Mouse (Mus musculus): ENCODE data around the gene St6galnac3. TPM values are rescaled to one million over a fixed set of nuclear protein-coding genes. Genes with fewer than 3 reads are reported as not detected.

St6galnac3 gene
- total and polyA plus RNA-seq, 2 experiments from 2014 or later = 6.9 to 11.9 TPM

DNA sequence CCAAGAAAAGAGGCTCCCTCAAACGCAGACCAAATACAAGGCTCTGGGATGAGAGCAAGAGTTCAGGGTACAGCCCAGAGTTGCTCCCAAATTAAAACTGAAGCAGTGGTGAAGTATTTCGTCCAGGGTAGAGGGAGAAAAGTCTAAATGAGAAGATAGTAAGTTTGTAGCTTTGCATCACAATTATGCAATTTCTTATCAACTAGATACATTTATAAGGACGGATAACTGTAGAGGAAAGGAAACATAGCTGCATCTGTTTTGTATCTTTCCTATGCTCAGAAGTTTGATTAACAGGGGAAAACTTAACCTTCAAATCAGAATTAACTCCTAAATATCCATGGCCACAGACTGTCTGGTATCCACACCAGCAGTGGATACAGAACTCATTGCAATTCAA lies 4.7 kb downstream of the St6galnac3 start:
- TF ChIP-seq CTCF (IDR thresholded peaks at IDR 0.05) = no peak
- ATAC-seq (ENCODE audit: low FRiP score) = no peak
- H3K27me3 ChIP-seq (ENCODE audit: insufficient read depth, low read length) = no peaks in the 10 kb centered on the region
- no peak overlapping the region for H3K4me3 ChIP-seq (ENCODE audit: low read depth, low read length)
- H3K4me2 ChIP-seq (ENCODE audit: low read depth, low read length, poor library complexity, severe bottlenecking) = no peak overlapping the region
- no peak for DNase-seq (ENCODE audit: low spot score)
- H3K4me1 ChIP-seq (ENCODE audit: insufficient read depth, low read length) = peaks cover 8% of the 10 kb centered on the region; the same call in 1 of the 2 replicates
- no peaks in the 10 kb centered on the region for H3K36me3 ChIP-seq (ENCODE audit: insufficient read depth, low read length)
- WGBS = 65% methylated on average over 3 of the region's 3 CpGs
- H3K9me3 ChIP-seq (ENCODE audit: low read length) = no peaks in the 10 kb centered on the region
- H3K9ac ChIP-seq (replicated peaks; ENCODE audit: low read length, poor library complexity, severe bottlenecking) = no peak overlapping the region
- no peak overlapping the region for H3K27ac ChIP-seq (ENCODE audit: low read depth, low read length)

DNA sequence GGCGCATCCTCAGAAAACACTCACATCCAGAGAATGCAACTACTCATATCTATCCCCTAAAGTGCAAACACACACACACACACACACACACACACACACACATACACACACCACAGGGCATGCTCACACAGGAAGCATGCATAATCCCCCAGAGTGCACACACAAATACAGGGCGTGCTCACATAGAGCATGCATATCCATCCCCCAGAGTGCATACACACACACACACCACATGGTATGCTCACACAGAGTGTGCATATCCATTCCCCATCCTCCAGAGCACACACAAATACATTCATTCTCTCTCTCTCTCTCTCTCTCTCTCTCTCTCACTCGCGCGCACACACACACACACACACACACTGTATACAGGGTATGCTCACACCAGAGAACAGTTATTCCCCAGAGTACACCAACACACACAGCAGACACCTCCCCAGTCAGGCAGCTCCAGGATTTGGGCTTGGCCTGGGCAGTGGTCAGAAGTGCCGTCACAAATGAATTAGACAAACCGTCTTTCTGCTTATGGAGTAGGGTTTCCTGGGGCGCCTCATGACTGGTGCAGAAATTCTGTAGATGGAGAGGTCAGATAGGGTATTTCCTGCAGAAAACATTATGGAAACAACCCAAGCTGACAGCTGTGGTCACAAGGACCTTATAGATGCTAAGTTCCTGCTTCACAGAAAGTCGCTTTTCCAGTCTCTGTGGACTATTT lies 5.6 kb downstream of the St6galnac3 start:
- Histone ChIP-seq H3K27ac (ENCODE audit: low read depth, low read length) (no peak overlapping the region), H3K9me3 (ENCODE audit: low read length) (no peaks in the 10 kb centered on the region), H3K4me1 (ENCODE audit: insufficient read depth, low read length) (peaks cover 8% of the 10 kb centered on the region; the same call in 1 of the 2 replicates), H3K27me3 (ENCODE audit: insufficient read depth, low read length) (no peaks in the 10 kb centered on the region), H3K4me2 (ENCODE audit: low read depth, low read length, poor library complexity, severe bottlenecking) (no peak overlapping the region), H3K4me3 (ENCODE audit: low read depth, low read length) (no peak overlapping the region), H3K9ac (replicated peaks; ENCODE audit: low read length, poor library complexity, severe bottlenecking) (no peak overlapping the region), H3K36me3 (ENCODE audit: insufficient read depth, low read length) (no peaks in the 10 kb centered on the region)
- no peak for DNase-seq (ENCODE audit: low spot score)
- no peak for ATAC-seq (ENCODE audit: low FRiP score)
- WGBS = 80% methylated on average over 9 of the region's 9 CpGs
- TF ChIP-seq CTCF (IDR thresholded peaks at IDR 0.05) = no peak

DNA sequence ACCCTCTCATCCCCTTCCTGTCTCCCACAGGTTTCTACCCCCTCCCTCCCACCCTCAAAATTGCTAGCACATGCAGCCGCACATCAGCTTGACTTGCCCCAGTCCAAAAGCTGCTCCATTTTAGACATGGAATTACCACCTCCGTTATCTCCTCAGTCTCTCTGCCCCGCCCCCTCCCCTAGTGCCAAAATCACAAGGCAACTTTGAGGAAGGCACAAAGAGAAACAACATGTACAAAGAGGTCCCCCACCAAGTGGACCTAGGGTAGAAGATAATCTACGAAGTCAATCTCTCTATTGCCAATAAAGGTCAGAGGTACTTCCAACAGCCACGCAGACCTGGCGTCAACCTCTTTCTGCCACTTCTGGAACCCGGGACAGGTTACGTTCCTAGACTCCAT lies 6.2 kb downstream of the St6galnac3 start:
- 71% methylated on average over 8 of the region's 8 CpGs for WGBS
- H3K4me3 ChIP-seq (ENCODE audit: low read depth, low read length) = no peak overlapping the region
- DNase-seq (ENCODE audit: low spot score) (no peak), ATAC-seq (ENCODE audit: low FRiP score) (no peak)
- H3K4me1 ChIP-seq (ENCODE audit: insufficient read depth, low read length) = peaks cover 3% of the 10 kb centered on the region; the same call in 1 of the 2 replicates
- H3K27ac ChIP-seq (ENCODE audit: low read depth, low read length) = no peak overlapping the region
- H3K9me3 ChIP-seq (ENCODE audit: low read length) = no peaks in the 10 kb centered on the region
- no peak for TF ChIP-seq CTCF (IDR thresholded peaks at IDR 0.05)
- no peaks in the 10 kb centered on the region for H3K36me3 ChIP-seq (ENCODE audit: insufficient read depth, low read length)
- H3K4me2 ChIP-seq (ENCODE audit: low read depth, low read length, poor library complexity, severe bottlenecking) = no peak overlapping the region
- H3K9ac ChIP-seq (replicated peaks; ENCODE audit: low read length, poor library complexity, severe bottlenecking) = no peak overlapping the region
- no peaks in the 10 kb centered on the region for H3K27me3 ChIP-seq (ENCODE audit: insufficient read depth, low read length)

DNA sequence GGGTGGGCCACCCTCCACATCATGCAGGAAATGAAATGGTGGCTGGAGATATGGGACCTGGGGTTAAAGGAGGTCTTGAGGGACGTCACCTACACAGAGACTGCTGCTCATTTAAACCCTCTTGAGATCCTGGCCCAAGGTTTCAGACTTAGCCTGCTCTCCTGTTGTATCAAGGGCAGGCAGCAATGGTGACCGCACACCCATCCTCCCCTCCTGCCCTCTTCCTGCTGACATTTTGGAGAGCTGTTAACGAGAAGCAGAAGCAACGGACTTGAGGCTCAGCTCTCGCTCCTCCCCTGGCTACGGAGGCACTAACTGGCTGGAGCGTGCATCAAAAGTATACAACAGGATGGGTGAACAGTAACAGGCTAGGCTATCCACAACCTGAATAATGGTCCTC lies 7.2 kb downstream of the St6galnac3 start:
- no peak for DNase-seq (ENCODE audit: low spot score)
- ATAC-seq (ENCODE audit: low FRiP score) = no peak

DNA sequence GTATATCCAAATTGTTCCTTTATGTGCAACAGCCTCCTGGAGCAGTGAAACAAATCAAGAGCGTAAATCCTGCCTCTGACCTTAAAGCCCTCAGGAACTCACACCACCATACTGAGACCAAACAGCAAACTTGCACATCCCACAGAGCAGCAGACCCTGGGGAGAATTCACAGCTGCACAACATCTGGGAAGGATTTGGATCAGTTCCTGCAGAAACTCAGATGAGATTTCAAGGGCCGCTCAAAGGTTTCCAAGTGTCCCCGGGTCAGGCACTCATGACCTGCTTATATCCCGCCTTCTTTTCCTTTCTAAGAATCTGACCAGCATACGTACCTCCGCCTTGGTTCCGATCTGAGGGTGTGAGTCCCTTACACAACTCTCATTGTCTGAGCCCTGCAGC lies 9.3 kb downstream of the St6galnac3 start:
- no peak overlapping the region for H3K4me2 ChIP-seq (ENCODE audit: low read depth, low read length, poor library complexity, severe bottlenecking)
- no peaks in the 10 kb centered on the region for H3K36me3 ChIP-seq (ENCODE audit: insufficient read depth, low read length)
- no peak for TF ChIP-seq CTCF (IDR thresholded peaks at IDR 0.05)
- no peaks in the 10 kb centered on the region for H3K4me1 ChIP-seq (ENCODE audit: insufficient read depth, low read length)
- WGBS = 65% methylated on average over 7 of the region's 7 CpGs
- H3K9ac ChIP-seq (replicated peaks; ENCODE audit: low read length, poor library complexity, severe bottlenecking) = no peak overlapping the region
- H3K9me3 ChIP-seq (ENCODE audit: low read length) = no peaks in the 10 kb centered on the region
- H3K27me3 ChIP-seq (ENCODE audit: insufficient read depth, low read length) = no peaks in the 10 kb centered on the region
- ATAC-seq (ENCODE audit: low FRiP score) (no peak), DNase-seq (ENCODE audit: low spot score) (no peak)
- H3K27ac ChIP-seq (ENCODE audit: low read depth, low read length) = no peak overlapping the region
- H3K4me3 ChIP-seq (ENCODE audit: low read depth, low read length) = no peak overlapping the region

More for the DNA sequence above, 7.2 kb downstream of the St6galnac3 start:
- no peak overlapping the region for H3K27ac ChIP-seq (ENCODE audit: low read depth, low read length)
- no peaks in the 10 kb centered on the region for H3K4me1 ChIP-seq (ENCODE audit: insufficient read depth, low read length)
- H3K27me3 ChIP-seq (ENCODE audit: insufficient read depth, low read length) = no peaks in the 10 kb centered on the region
- H3K9me3 ChIP-seq (ENCODE audit: low read length) = no peaks in the 10 kb centered on the region
- no peak overlapping the region for H3K9ac ChIP-seq (replicated peaks; ENCODE audit: low read length, poor library complexity, severe bottlenecking)
- H3K4me3 ChIP-seq (ENCODE audit: low read depth, low read length) = no peak overlapping the region
- 88% methylated on average over 7 of the region's 7 CpGs for WGBS
- no peak overlapping the region for H3K4me2 ChIP-seq (ENCODE audit: low read depth, low read length, poor library complexity, severe bottlenecking)
- TF ChIP-seq CTCF (IDR thresholded peaks at IDR 0.05) = no peak
- no peaks in the 10 kb centered on the region for H3K36me3 ChIP-seq (ENCODE audit: insufficient read depth, low read length)

DNA sequence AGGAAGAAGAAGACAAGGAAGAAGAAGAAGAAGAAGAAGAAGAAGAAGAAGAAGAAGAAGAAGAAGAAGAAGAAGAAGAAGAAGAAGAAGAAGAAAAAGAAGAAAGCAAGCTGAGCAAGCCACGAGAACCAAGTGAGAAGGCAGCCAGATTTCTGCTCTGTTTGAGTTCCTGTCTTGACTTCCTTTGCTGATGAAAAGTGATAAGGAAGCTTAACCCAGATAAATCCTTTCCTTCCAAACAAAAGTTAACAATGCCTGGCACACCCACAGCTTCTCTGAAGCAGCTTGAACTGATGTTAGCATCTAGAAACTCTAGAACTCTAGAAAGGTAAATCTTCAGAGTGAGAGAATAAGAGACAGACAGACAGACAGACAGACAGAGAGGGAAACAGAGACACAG lies 14.4 kb downstream of the St6galnac3 start:
- H3K27me3 ChIP-seq (ENCODE audit: insufficient read depth, low read length) = no peaks in the 10 kb centered on the region
- ATAC-seq (ENCODE audit: low FRiP score) = no peak

More for the DNA sequence above, 14.4 kb downstream of the St6galnac3 start:
- 56% methylated on average over 1 of the region's 1 CpGs for WGBS
- no peak overlapping the region for H3K4me2 ChIP-seq (ENCODE audit: low read depth, low read length, poor library complexity, severe bottlenecking)
- no peak for TF ChIP-seq CTCF (IDR thresholded peaks at IDR 0.05)
- H3K9ac ChIP-seq (replicated peaks; ENCODE audit: low read length, poor library complexity, severe bottlenecking) = no peak overlapping the region
- DNase-seq (ENCODE audit: low spot score) = no peak
- no peaks in the 10 kb centered on the region for H3K36me3 ChIP-seq (ENCODE audit: insufficient read depth, low read length)
- H3K27ac ChIP-seq (ENCODE audit: low read depth, low read length) = no peak overlapping the region
- no peaks in the 10 kb centered on the region for H3K9me3 ChIP-seq (ENCODE audit: low read length)
- no peaks in the 10 kb centered on the region for H3K4me1 ChIP-seq (ENCODE audit: insufficient read depth, low read length)
- no peak overlapping the region for H3K4me3 ChIP-seq (ENCODE audit: low read depth, low read length)

Data from midbrain, postnatal 0 days (tissue).